Mouse (Mus musculus): ENCODE data around the gene Trio.
A peak's percentile ranks its signal among the peaks of the same experiment; 100 is the strongest.
"Not testable (repeated sequence)": the region's sequence is repeated elsewhere in the genome, so short reads cannot be mapped to it uniquely, and the experiment has no call there.

Trio gene

GRCm38 (mm10) chr15:27827871-27828270 is 197.8 kb downstream of the Trio start:
- DNase-seq (ENCODE audit: low spot score) = not testable (repeated sequence)

- no peak for DNase-seq (ENCODE audit: low spot score)
Measured at GRCm38 (mm10) chr15:27826886-27827285, 198.8 kb downstream of the Trio start.

GRCm38 (mm10) chr15:27826048-27826637 is 199.5 kb downstream of the Trio start:
- no peak for DNase-seq (ENCODE audit: low spot score)

- no peak for DNase-seq (ENCODE audit: low spot score)
Measured at GRCm38 (mm10) chr15:27825390-27825789, 200.3 kb downstream of the Trio start.

- no peak for DNase-seq (ENCODE audit: low spot score)
Measured at GRCm38 (mm10) chr15:27823581-27823980, 202.1 kb downstream of the Trio start.

GRCm38 (mm10) chr15:27822461-27822860 is 203.2 kb downstream of the Trio start:
- peak; percentile 66 for DNase-seq (ENCODE audit: low spot score)

GRCm38 (mm10) chr15:27821651-27822364 is 203.8 kb downstream of the Trio start:
- no peak for DNase-seq (ENCODE audit: low spot score)

- no peak for DNase-seq (ENCODE audit: low spot score)
Measured at GRCm38 (mm10) chr15:27817096-27817495, 208.6 kb downstream of the Trio start.

GRCm38 (mm10) chr15:27814677-27815391 is 210.8 kb downstream of the Trio start:
- no peak for DNase-seq (ENCODE audit: low spot score)

- no peak for DNase-seq (ENCODE audit: low spot score)
Measured at GRCm38 (mm10) chr15:27810793-27811488, 214.7 kb downstream of the Trio start.

- peak; percentile 75 for DNase-seq (ENCODE audit: low spot score)
Measured at GRCm38 (mm10) chr15:27810262-27810661, 215.4 kb downstream of the Trio start.

GRCm38 (mm10) chr15:27808596-27809276 is 216.9 kb downstream of the Trio start:
- DNase-seq (ENCODE audit: low spot score) = no peak

- DNase-seq (ENCODE audit: low spot score) = no peak
Measured at GRCm38 (mm10) chr15:27806219-27806618, 219.4 kb downstream of the Trio start.

- no peak for DNase-seq (ENCODE audit: low spot score)
Measured at GRCm38 (mm10) chr15:27805654-27806053, 220.0 kb downstream of the Trio start.

- no peak for DNase-seq (ENCODE audit: low spot score)
Measured at GRCm38 (mm10) chr15:27804447-27804846, 221.2 kb downstream of the Trio start.

GRCm38 (mm10) chr15:27803568-27804345 is 221.9 kb downstream of the Trio start:
- DNase-seq (ENCODE audit: low spot score) = no peak

- DNase-seq (ENCODE audit: low spot score) = no peak
Measured at GRCm38 (mm10) chr15:27802243-27802642, 223.4 kb downstream of the Trio start.

GRCm38 (mm10) chr15:27801177-27801576 is 224.5 kb downstream of the Trio start:
- no peak for DNase-seq (ENCODE audit: low spot score)

GRCm38 (mm10) chr15:27797480-27798155 is 228.0 kb downstream of the Trio start:
- no peak for DNase-seq (ENCODE audit: low spot score)

- DNase-seq (ENCODE audit: low spot score) = no peak
Measured at GRCm38 (mm10) chr15:27796868-27797222, 228.8 kb downstream of the Trio start.

Measured in ovary, adult 18-20 months (tissue).